Comparison of ENCODE assay signal across 20 mouse cellular contexts in the genomic region with DNA sequence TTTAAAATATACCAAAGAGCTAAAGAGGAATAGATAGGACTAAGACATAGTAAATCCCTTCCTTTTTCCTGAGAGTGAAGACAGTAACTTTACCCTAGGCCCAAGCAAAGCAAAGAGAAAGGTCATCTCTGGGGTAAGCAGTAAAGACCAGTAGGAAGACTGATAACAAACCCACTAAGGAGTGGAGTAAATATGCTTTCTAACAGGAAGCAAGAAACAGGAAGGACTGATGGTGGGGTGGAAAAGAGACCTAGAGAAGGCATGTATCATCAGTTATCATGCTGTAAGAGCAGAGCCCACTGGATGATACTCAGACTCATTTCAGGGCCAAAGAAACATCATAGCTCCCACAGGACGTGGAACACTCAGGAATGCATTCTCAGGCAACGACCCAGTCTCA. TPM values are rescaled to one million over a fixed set of nuclear protein-coding genes. Genes with fewer than 3 reads are reported as not detected.
A peak's percentile ranks its signal among the peaks of the same experiment; 100 is the strongest.
DNase-seq lines count a peak whose midpoint lies in the region; ATAC-seq and TF ChIP-seq lines count a peak whose summit lies in the region.
"Had no signal": no experiment of that assay in that cellular context is flagged by ENCODE, and none has a peak within 500 bp of the region (broad histone marks: within the 10 kb centered on the region; RNA-seq: fewer than 3 reads in every experiment).

No protein-coding gene starts in this region.

- no peak for DNase-seq in heart, postnatal 10 days
- DNase-seq in CD4-positive, CD25-positive, alpha-beta regulatory T cell, adult 2 months (ENCODE audit: low read depth, low spot score), result peak; percentile 23
- no peak for DNase-seq in forebrain, postnatal 0 days
- no peak for DNase-seq in left cerebral cortex, postnatal 36 days (ENCODE audit: low spot score in 2 of 2)
- DNase-seq: adrenal gland, postnatal 10 days; cerebellum, adult 18-20 months; heart, adult 2 months; heart, postnatal 36 days; kidney, adult 9 months; midbrain, embryonic 14.5 days; right cerebral cortex, postnatal 25 days; thymus, postnatal 36 days had no signal

- H3K27ac ChIP-seq in heart, embryonic 16.5 days (ENCODE audit: low read length), result 0 out of 2 replicates have a peak overlapping the region, but pooled peaks have one; percentile 23
- no peak overlapping the region for H3K27ac ChIP-seq in forebrain, postnatal 0 days (ENCODE audit: low read depth, low read length)
- H3K27ac ChIP-seq: embryonic facial prominence, embryonic 12.5 days; heart, adult 2 months; limb, embryonic 15.5 days; neural tube, embryonic 15.5 days had no signal

- WGBS in heart, embryonic 16.5 days, result 15% methylated on average over 2 of the region's 2 CpGs
- WGBS in forebrain, postnatal 0 days, result 69% methylated on average over 2 of the region's 2 CpGs

- intact Hi-C loops in heart, postnatal 10 days (cut with DNase I), result no loop called here
- intact Hi-C loops in left cerebral cortex, postnatal 36 days (cut with DNase I), result no loop called here

- H3K9ac ChIP-seq in heart, embryonic 16.5 days (ENCODE audit: low read length), result no peak overlapping the region
- H3K9ac ChIP-seq in forebrain, postnatal 0 days, result no peak overlapping the region
- H3K9ac ChIP-seq: embryonic facial prominence, embryonic 12.5 days; limb, embryonic 15.5 days; neural tube, embryonic 15.5 days had no signal

- no peak overlapping the region for H3K4me3 ChIP-seq in heart, embryonic 16.5 days (ENCODE audit: low read length)
- H3K4me3 ChIP-seq in forebrain, postnatal 0 days (ENCODE audit: low read depth, low read length), result no peak overlapping the region
- H3K4me3 ChIP-seq: embryonic facial prominence, embryonic 12.5 days; heart, adult 2 months; limb, embryonic 15.5 days; myocyte; neural tube, embryonic 15.5 days had no signal

- ATAC-seq in heart, embryonic 16.5 days (replicated peaks; ENCODE audit: extremely low read depth, insufficient read depth, low FRiP score), result no peak
- peak; percentile 90 for ATAC-seq in common myeloid progenitor, adult 5-6 weeks (replicated peaks; ENCODE audit: low read depth, poor library complexity, severe bottlenecking)
- ATAC-seq in megakaryocyte progenitor cell, adult 5-6 weeks (replicated peaks; ENCODE audit: poor library complexity), result peak; percentile 66
- ATAC-seq in forebrain, postnatal 0 days, result no peak
- ATAC-seq: hindbrain, embryonic 16.5 days had no signal

- H3K27me3 ChIP-seq in heart, embryonic 16.5 days (ENCODE audit: control insufficient read depth, insufficient read depth, low read length), result no peaks in the 10 kb centered on the region
- no peaks in the 10 kb centered on the region for H3K27me3 ChIP-seq in forebrain, postnatal 0 days (ENCODE audit: insufficient read depth, low read length)
- H3K27me3 ChIP-seq: embryonic facial prominence, embryonic 12.5 days; limb, embryonic 15.5 days; neural tube, embryonic 15.5 days had no signal

- no peaks in the 10 kb centered on the region for H3K9me3 ChIP-seq in heart, embryonic 16.5 days (replicated peaks; ENCODE audit: control insufficient read depth, low read length)
- H3K9me3 ChIP-seq in forebrain, postnatal 0 days (ENCODE audit: low read length), result no peaks in the 10 kb centered on the region
- H3K9me3 ChIP-seq: embryonic facial prominence, embryonic 12.5 days; limb, embryonic 15.5 days; neural tube, embryonic 15.5 days had no signal

- no peak overlapping the region for H3K4me2 ChIP-seq in heart, embryonic 16.5 days (ENCODE audit: low read depth, low read length)
- H3K4me2 ChIP-seq in forebrain, postnatal 0 days (ENCODE audit: low read depth), result no peak overlapping the region
- H3K4me2 ChIP-seq: embryonic facial prominence, embryonic 12.5 days; limb, embryonic 15.5 days; neural tube, embryonic 15.5 days had no signal

- no peaks in the 10 kb centered on the region for H3K36me3 ChIP-seq in heart, embryonic 16.5 days (ENCODE audit: control insufficient read depth, insufficient read depth)
- no peaks in the 10 kb centered on the region for H3K36me3 ChIP-seq in forebrain, postnatal 0 days (ENCODE audit: insufficient read depth)
- H3K36me3 ChIP-seq: embryonic facial prominence, embryonic 12.5 days; limb, embryonic 15.5 days; neural tube, embryonic 15.5 days had no signal

- no peak for TF ChIP-seq CTCF in forebrain, postnatal 0 days (IDR thresholded peaks at IDR 0.05; ENCODE audit: low read depth)

- H3K4me1 ChIP-seq in heart, embryonic 16.5 days (ENCODE audit: control insufficient read depth, insufficient read depth, low read length), result peaks cover 21% of the 10 kb centered on the region
- H3K4me1 ChIP-seq in forebrain, postnatal 0 days (ENCODE audit: insufficient read depth), result peaks cover 6% of the 10 kb centered on the region

RNA-seq across cellular contexts. Expression of a gene that starts 10.4 kb away (rescaled TPM):
- 60.2 and 70.9 TPM in 2 replicates for polyA plus RNA-seq in heart, embryonic 16.5 days (2015; fragmentation: Nextera tagmentation; extraction: Ambion mirVana)
- total RNA-seq in heart, postnatal 10 days (2021), result 10 to 100 TPM; 80.1 to 96.8 TPM
- 23.9 and 25.3 TPM in 2 replicates for total RNA-seq in common myeloid progenitor, adult 5-6 weeks (2017)
- 23.5 and 26.2 TPM in 2 replicates for total RNA-seq in megakaryocyte progenitor cell, adult 5-6 weeks (2015)
- total RNA-seq in megakaryocyte progenitor cell, adult 5-6 weeks (2017), result 33.2 and 37.4 TPM in 2 replicates
- total RNA-seq in forebrain, postnatal 0 days (2014; rRNA removed), result 122 TPM in 2 replicates
- polyA plus RNA-seq in forebrain, postnatal 0 days (2015; fragmentation: Nextera tagmentation; extraction: Ambion mirVana), result 68.0 and 79.3 TPM in 2 replicates
- total RNA-seq in left cerebral cortex, postnatal 36 days (2021), result 100 to 1,000 TPM; 236 to 271 TPM

Comparison
In these comparisons a context has a peak if more than half of its experiments do, and no peak if none do; other contexts are left out.
1. ATAC-seq: peak in common myeloid progenitor, adult 5-6 weeks (single experiment) and megakaryocyte progenitor cell, adult 5-6 weeks (single experiment); none in heart, embryonic 16.5 days (single experiment) and forebrain, postnatal 0 days (single experiment).